Comparison of ENCODE assay signal across 8 mouse cellular contexts in genomic region chr6:72355066-72355911, GRCm38 (mm10). TPM values are rescaled to one million over a fixed set of nuclear protein-coding genes. Genes with fewer than 3 reads are reported as not detected.
DNase-seq lines count a peak whose midpoint lies in the region; ATAC-seq and TF ChIP-seq lines count a peak whose summit lies in the region.

TSS of gene Tmem150a (plus strand) at chr6:72355447.

- under 1% methylated on average over 69 of the region's 71 CpGs for WGBS in heart, embryonic 12.5 days
- WGBS in kidney, embryonic 16.5 days, result under 1% methylated on average over 69 of the region's 71 CpGs
- WGBS in liver, embryonic 13.5 days (ENCODE audit: insufficient replicate concordance), result 1% methylated on average over 70 of the region's 71 CpGs
- WGBS in stomach, embryonic 15.5 days, result 0% methylated on average over 67 of the region's 71 CpGs

- DNase-seq in A20 (ENCODE audit: low read depth, low spot score), result peak; percentile 57
- DNase-seq in adrenal gland, postnatal 36 days, result peak; percentile 90 to 93
- peak; percentile 49 for DNase-seq in liver, embryonic 13.5 days
- peak; percentile 61 to 67 for DNase-seq in natural killer cell, adult 2 months (ENCODE audit: low spot score in 2 of 2)

- peak within 1 kb of the TSS; percentile 79 for H3K9ac ChIP-seq in heart, embryonic 12.5 days
- H3K9ac ChIP-seq in kidney, embryonic 16.5 days (replicated peaks; ENCODE audit: low read length), result peak within 1 kb of the TSS; percentile 75
- H3K9ac ChIP-seq in liver, embryonic 13.5 days, result peak within 1 kb of the TSS; percentile 57
- peak within 1 kb of the TSS; percentile 52 for H3K9ac ChIP-seq in stomach, embryonic 15.5 days

- peak within 1 kb of the TSS; percentile 48 for H3K27ac ChIP-seq in embryonic fibroblast, embryonic 13.5 days (ENCODE audit: insufficient read depth, low read length)
- peak within 1 kb of the TSS; percentile 8; the same call in 1 of the 2 replicates for H3K27ac ChIP-seq in heart, embryonic 12.5 days (ENCODE audit: poor library complexity, severe bottlenecking)
- peak within 1 kb of the TSS; percentile 16; the same call in 1 of the 2 replicates for H3K27ac ChIP-seq in kidney, embryonic 16.5 days (ENCODE audit: low read length)
- H3K27ac ChIP-seq in liver, embryonic 13.5 days, result peak within 1 kb of the TSS; percentile 64
- H3K27ac ChIP-seq in stomach, embryonic 15.5 days, result peak within 1 kb of the TSS; percentile 36; the same call in 1 of the 2 replicates

- H3K4me1 ChIP-seq in embryonic fibroblast, embryonic 13.5 days (ENCODE audit: control insufficient read depth, insufficient read depth, low read length), result peaks cover 15% of the 10 kb centered on the region
- peaks cover 61% of the 10 kb centered on the region for H3K4me1 ChIP-seq in heart, embryonic 12.5 days (replicated peaks)
- H3K4me1 ChIP-seq in kidney, embryonic 16.5 days (ENCODE audit: insufficient read depth, low read length), result peaks cover 13% of the 10 kb centered on the region
- H3K4me1 ChIP-seq in liver, embryonic 13.5 days (replicated peaks), result peaks cover 89% of the 10 kb centered on the region
- peaks cover 33% of the 10 kb centered on the region; the same call in 1 of the 2 replicates for H3K4me1 ChIP-seq in stomach, embryonic 15.5 days

- peak within 1 kb of the TSS; percentile 79 for H3K4me2 ChIP-seq in heart, embryonic 12.5 days
- H3K4me2 ChIP-seq in kidney, embryonic 16.5 days (replicated peaks; ENCODE audit: low read depth, low read length), result peak within 1 kb of the TSS; percentile 79
- peak within 1 kb of the TSS; percentile 73 for H3K4me2 ChIP-seq in liver, embryonic 13.5 days
- peak within 1 kb of the TSS; percentile 86 for H3K4me2 ChIP-seq in stomach, embryonic 15.5 days

- H3K4me3 ChIP-seq in embryonic fibroblast, embryonic 13.5 days (ENCODE audit: insufficient read depth, low read length), result peak within 1 kb of the TSS; percentile 64
- H3K4me3 ChIP-seq in heart, embryonic 12.5 days, result peak within 1 kb of the TSS; percentile 65
- peak within 1 kb of the TSS; percentile 64 for H3K4me3 ChIP-seq in kidney, embryonic 16.5 days (ENCODE audit: low read length)
- H3K4me3 ChIP-seq in liver, embryonic 13.5 days (replicated peaks), result peak within 1 kb of the TSS; percentile 60
- peak within 1 kb of the TSS; percentile 62 for H3K4me3 ChIP-seq in stomach, embryonic 15.5 days (replicated peaks)

- peak; percentile 31 for TF ChIP-seq POLR2A in embryonic fibroblast, embryonic 13.5 days (IDR thresholded peaks at IDR 0.05; ENCODE audit: low read depth, low read length)

- H3K36me3 ChIP-seq in heart, embryonic 12.5 days, result peaks cover 36% of the 10 kb centered on the region
- H3K36me3 ChIP-seq in kidney, embryonic 16.5 days (ENCODE audit: insufficient read depth, low read length), result peaks cover 31% of the 10 kb centered on the region
- peaks cover 38% of the 10 kb centered on the region for H3K36me3 ChIP-seq in liver, embryonic 13.5 days
- H3K36me3 ChIP-seq in stomach, embryonic 15.5 days, result peaks cover 20% of the 10 kb centered on the region; the same call in 1 of the 2 replicates

- no peaks in the 10 kb centered on the region for H3K9me3 ChIP-seq in heart, embryonic 12.5 days (replicated peaks)
- no peaks in the 10 kb centered on the region for H3K9me3 ChIP-seq in kidney, embryonic 16.5 days (ENCODE audit: low read length)
- H3K9me3 ChIP-seq in liver, embryonic 13.5 days (replicated peaks), result no peaks in the 10 kb centered on the region
- no peaks in the 10 kb centered on the region for H3K9me3 ChIP-seq in stomach, embryonic 15.5 days

- ATAC-seq in heart, embryonic 12.5 days (ENCODE audit: insufficient number of reproducible peaks, low FRiP score), result peak; percentile 89
- ATAC-seq in kidney, embryonic 16.5 days (ENCODE audit: low FRiP score, low TSS enrichment), result peak; percentile 92
- ATAC-seq in liver, embryonic 13.5 days (ENCODE audit: low read depth), result peak; percentile 46
- ATAC-seq in stomach, embryonic 15.5 days (ENCODE audit: insufficient read depth, low FRiP score, low read depth), result peak; percentile 88

- no peak for TF ChIP-seq CTCF in embryonic fibroblast, embryonic 13.5 days (IDR thresholded peaks at IDR 0.05; ENCODE audit: borderline replicate concordance, insufficient read depth, low read length)

- no peaks in the 10 kb centered on the region for H3K27me3 ChIP-seq in heart, embryonic 12.5 days (replicated peaks)
- H3K27me3 ChIP-seq in kidney, embryonic 16.5 days (ENCODE audit: insufficient read depth, low read length), result no peaks in the 10 kb centered on the region
- H3K27me3 ChIP-seq in liver, embryonic 13.5 days, result peaks cover 44% of the 10 kb centered on the region
- no peaks in the 10 kb centered on the region for H3K27me3 ChIP-seq in stomach, embryonic 15.5 days (replicated peaks)

RNA-seq across cellular contexts. Expression of gene Tmem150a, which starts in this region (rescaled TPM):
- 10 to 100 TPM; 19.5 to 22.5 TPM for total RNA-seq in adrenal gland, postnatal 36 days (2021)
- polyA plus RNA-seq in embryonic fibroblast, embryonic 13.5 days (2011; ENCODE audit: insufficient read length, low read depth, missing spikeins), result 35.5 and 47.6 TPM in 2 replicates
- 13.3 and 13.5 TPM in 2 replicates for polyA plus RNA-seq in heart, embryonic 12.5 days (2016; fragmentation: Nextera tagmentation; extraction: Ambion mirVana)
- polyA plus RNA-seq in kidney, embryonic 16.5 days (2015; fragmentation: Nextera tagmentation; extraction: Ambion mirVana), result 40.8 and 43.9 TPM in 2 replicates
- polyA plus RNA-seq in liver, embryonic 13.5 days (2015; fragmentation: Nextera tagmentation; extraction: Ambion mirVana), result 32.5 and 37.9 TPM in 2 replicates
- 14.8 and 15.4 TPM in 2 replicates for polyA plus RNA-seq in stomach, embryonic 15.5 days (2015; fragmentation: Nextera tagmentation; extraction: Ambion mirVana)

Comparison
In these comparisons a context has a peak if more than half of its experiments do, and no peak if none do; other contexts are left out.
1. Peak in every context shown above with its lines: DNase-seq, ATAC-seq, H3K4me3 ChIP-seq and H3K27ac ChIP-seq.
2. H3K27ac ChIP-seq: peak in every context shown above with its lines; median percentile 64 in liver, embryonic 13.5 days; 48 in embryonic fibroblast, embryonic 13.5 days; 36 in stomach, embryonic 15.5 days; 16 in kidney, embryonic 16.5 days; 8 in heart, embryonic 12.5 days.